Mouse (Mus musculus) hindbrain, embryonic 14.5 days (tissue): ENCODE results near the gene Zfp444. TPM values are rescaled to one million over a fixed set of nuclear protein-coding genes. Genes with fewer than 3 reads are reported as not detected.
A peak's percentile ranks its signal among the peaks of the same experiment; 100 is the strongest.

ENCODE experiments used
- ATAC-seq: fragments of 200-750 bp; cut with Nextera tagmentation; 2 replicates; pipeline ENCODE4 v1.8.0; 2017; ENCODE audit warnings: moderate number of reproducible peaks, mild to moderate bottlenecking, moderate TSS enrichment, moderate library complexity; ENCODE audit not compliant: low FRiP score
- DNase-seq: peaks from one replicate; pipeline ENCODE4 v3.0.0-alpha.2; 2015; ENCODE audit warnings: low spot score
- H3K27ac ChIP-seq: fragments of 300-500 bp; sonication (generic); 2 replicates; pipeline ENCODE4 v1.5.1; 2014; ENCODE audit warnings: mild to moderate bottlenecking, moderate library complexity
- H3K27me3 ChIP-seq: fragments of 300-500 bp; sonication (generic); 2 replicates; pipeline ENCODE4 v1.6.1; 2014; ENCODE audit warnings: mild to moderate bottlenecking, low read length, mixed read lengths; ENCODE audit not compliant: control insufficient read depth, insufficient read depth
- H3K36me3 ChIP-seq: fragments of 300-500 bp; sonication (generic); replicated peaks from 2 replicates; pipeline ENCODE4 v1.6.1; 2014; ENCODE audit not compliant: control insufficient read depth, insufficient read depth
- H3K4me1 ChIP-seq: fragments of 300-500 bp; sonication (generic); replicated peaks from 2 replicates; pipeline ENCODE4 v1.6.1; 2014; ENCODE audit warnings: antibody characterized with exemption, low read length, mixed read lengths; ENCODE audit not compliant: control insufficient read depth, insufficient read depth
- H3K4me2 ChIP-seq: fragments of 300-500 bp; sonication (generic); replicated peaks from 2 replicates; pipeline ENCODE4 v1.6.1; 2014; ENCODE audit warnings: mild to moderate bottlenecking, moderate library complexity
- H3K4me3 ChIP-seq: fragments of 300-500 bp; sonication (generic); replicated peaks from 2 replicates; pipeline ENCODE4 v1.5.1; 2014; ENCODE audit warnings: mild to moderate bottlenecking, low read length
- H3K9ac ChIP-seq: fragments of 300-500 bp; sonication (generic); 2 replicates; pipeline ENCODE4 v1.6.1; 2014
- H3K9me3 ChIP-seq: fragments of 300-500 bp; sonication (generic); 2 replicates; pipeline ENCODE4 v1.6.1; 2016; ENCODE audit warnings: low read length; ENCODE audit not compliant: control insufficient read depth
- WGBS: fragments of 180-500 bp; shearing (Covaris S2); extraction: QIAGEN DNeasy Blood & Tissue Kit; methylation state at CpG from one replicate; pipeline ENCODE4 v1.1.7; 2014; 5-methylcytosine and 5-hydroxymethylcytosine counted together
- polyA plus RNA-seq: library from polyadenylated mRNA; unstranded; fragments of >200 nt; fragmentation: Nextera tagmentation; extraction: Ambion mirVana; gene quantifications from 2 replicates; pipeline ENCODE4 v1.2.1, GENCODE M21; 2014

Zfp444 gene
- polyA plus RNA-seq, 1 experiment from 2014 or later, result 74.7 TPM

DNA sequence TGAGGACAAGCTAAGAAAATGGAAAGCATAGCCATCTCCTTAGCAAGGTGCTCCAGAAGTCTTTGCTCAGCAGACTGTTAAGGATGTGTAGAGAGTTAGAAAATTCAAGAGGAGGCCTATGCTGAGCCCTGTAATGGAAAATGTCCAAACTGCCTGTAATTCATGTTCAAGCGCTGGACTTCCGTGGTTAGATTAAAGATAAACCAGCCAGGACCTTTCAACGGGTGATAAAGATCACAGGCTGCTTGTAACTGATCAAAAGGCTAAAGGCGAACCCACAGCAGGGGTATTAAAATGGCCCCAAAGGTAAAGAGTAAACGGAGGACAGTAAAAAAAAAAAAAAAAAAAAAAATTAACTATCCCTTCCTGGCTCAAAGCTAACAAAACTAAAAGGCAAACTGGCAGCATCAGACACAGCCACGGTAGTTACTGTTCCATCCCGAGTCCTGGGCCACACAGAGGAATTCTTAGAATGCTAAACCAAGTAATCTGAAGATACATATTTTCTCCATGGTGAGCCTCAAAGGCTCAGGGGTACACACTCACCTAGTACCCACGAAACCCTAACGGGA, 15.0 kb upstream of the Zfp444 start:
- Histone ChIP-seq H3K4me3 (peak overlapping the region; percentile 90), H3K9me3 (no peaks in the 10 kb centered on the region), H3K36me3 (no peaks in the 10 kb centered on the region), H3K4me2 (peak overlapping the region; percentile 93), H3K4me1 (peaks cover 18% of the 10 kb centered on the region), H3K27ac (0 out of 2 replicates have a peak overlapping the region, but pooled peaks have one; percentile 96), H3K27me3 (no peaks in the 10 kb centered on the region), H3K9ac (peak overlapping the region; percentile 90)
- ATAC-seq (no peak), DNase-seq (no peak)
- 76% methylated on average over 9 of the region's 9 CpGs for WGBS

DNA sequence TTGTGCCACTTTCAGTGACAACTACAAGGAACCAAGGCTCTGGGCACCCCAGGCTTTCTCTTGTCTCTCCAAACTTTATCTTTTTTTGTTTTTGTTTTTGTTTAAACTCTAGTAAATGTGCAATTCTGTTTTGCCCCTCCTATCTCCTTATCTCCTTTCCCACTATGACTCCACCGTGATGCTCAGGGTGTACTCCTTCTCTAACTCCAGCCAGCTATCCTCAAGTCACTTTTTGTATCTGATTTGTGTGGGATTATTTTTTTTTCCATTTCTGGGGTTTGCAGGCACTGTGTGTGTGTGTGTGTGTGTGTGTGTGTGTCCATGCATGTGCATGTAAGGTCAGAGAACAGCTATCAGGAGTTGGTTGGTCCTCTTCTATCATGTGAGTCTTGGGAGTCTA, 14.5 kb upstream of the Zfp444 start:
- H3K27ac ChIP-seq, result no peak overlapping the region
- H3K9ac ChIP-seq, result no peak overlapping the region
- no peaks in the 10 kb centered on the region for H3K36me3 ChIP-seq
- DNase-seq (no peak), ATAC-seq (no peak)
- H3K4me1 ChIP-seq, result peaks cover 18% of the 10 kb centered on the region
- no peak overlapping the region for H3K4me2 ChIP-seq
- 79% methylated on average over 1 of the region's 1 CpGs for WGBS
- H3K27me3 ChIP-seq, result no peaks in the 10 kb centered on the region
- H3K9me3 ChIP-seq, result no peaks in the 10 kb centered on the region
- H3K4me3 ChIP-seq, result no peak overlapping the region

DNA sequence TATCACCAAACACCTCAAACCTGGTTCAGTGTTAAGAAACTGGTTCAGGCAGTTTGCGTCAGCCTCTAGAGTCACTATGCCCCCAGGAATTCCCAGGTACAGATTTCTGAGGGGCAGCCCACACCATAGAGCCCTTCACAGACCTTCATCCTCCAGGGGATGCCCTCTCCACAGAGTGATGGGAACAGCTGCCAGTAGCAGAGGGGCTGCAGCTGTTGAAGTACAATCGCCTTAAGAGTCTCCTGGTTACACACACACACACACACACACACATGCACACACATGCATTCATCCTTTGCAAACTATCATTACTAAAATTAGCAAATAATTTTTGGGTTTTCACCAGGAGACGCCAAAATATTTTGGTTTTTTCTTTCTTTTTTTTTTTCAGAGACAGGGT, 12.4 kb upstream of the Zfp444 start:
- H3K4me3 ChIP-seq, result no peak overlapping the region
- H3K27ac ChIP-seq, result no peak overlapping the region
- no peak overlapping the region for H3K9ac ChIP-seq
- no peaks in the 10 kb centered on the region for H3K36me3 ChIP-seq
- no peaks in the 10 kb centered on the region for H3K27me3 ChIP-seq
- peaks cover 9% of the 10 kb centered on the region for H3K4me1 ChIP-seq
- no peak for DNase-seq
- 90% methylated on average over 3 of the region's 3 CpGs for WGBS
- ATAC-seq, result no peak
- no peaks in the 10 kb centered on the region for H3K9me3 ChIP-seq
- no peak overlapping the region for H3K4me2 ChIP-seq

DNA sequence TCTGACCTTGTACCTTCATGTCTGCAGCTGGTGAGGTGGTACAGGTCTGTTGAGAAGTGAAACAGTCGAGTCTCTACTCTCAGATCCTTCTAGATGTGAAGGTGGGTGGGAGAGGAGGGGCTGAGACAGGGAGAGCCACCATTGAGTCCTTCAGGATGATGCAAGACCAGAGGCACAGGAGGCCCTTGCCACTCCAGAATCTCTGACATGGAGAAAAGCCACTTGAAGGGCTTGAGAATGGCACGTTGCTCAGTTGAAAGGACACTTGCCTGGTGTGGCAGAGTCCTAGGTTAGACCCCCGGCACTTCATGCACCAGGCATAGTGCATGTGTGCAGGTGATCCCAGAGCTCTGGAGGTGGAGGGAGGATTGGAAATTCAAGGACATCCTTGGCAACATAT, 10.5 kb upstream of the Zfp444 start:
- 67% methylated on average over 3 of the region's 3 CpGs for WGBS
- no peak for DNase-seq

DNA sequence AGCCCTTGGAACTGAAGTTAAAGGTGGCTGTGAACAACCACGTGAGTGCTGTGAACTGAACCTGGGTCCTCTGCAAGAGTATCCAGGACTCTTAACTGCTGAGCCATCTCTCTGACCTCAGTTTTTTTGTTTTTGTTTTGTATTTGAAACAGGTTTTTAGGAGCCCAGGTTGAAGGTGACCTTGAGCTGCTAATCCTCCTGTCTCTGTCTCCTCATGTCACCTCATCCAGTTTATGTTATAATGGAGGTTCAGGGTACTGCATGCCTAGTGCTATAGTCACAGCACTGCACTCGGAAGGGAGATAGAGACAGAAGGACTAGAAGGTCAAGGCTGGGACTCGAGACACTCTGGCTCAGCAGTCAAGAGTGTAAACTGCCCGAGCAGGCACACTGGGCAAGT, 9.9 kb upstream of the Zfp444 start:
- H3K9ac ChIP-seq, result no peak overlapping the region
- H3K36me3 ChIP-seq, result no peaks in the 10 kb centered on the region
- 74% methylated on average over 4 of the region's 4 CpGs for WGBS
- H3K27ac ChIP-seq, result no peak overlapping the region
- no peak overlapping the region for H3K4me3 ChIP-seq
- DNase-seq, result no peak
- no peak for ATAC-seq
- no peaks in the 10 kb centered on the region for H3K9me3 ChIP-seq
- no peaks in the 10 kb centered on the region for H3K4me1 ChIP-seq
- no peak overlapping the region for H3K4me2 ChIP-seq
- H3K27me3 ChIP-seq, result no peaks in the 10 kb centered on the region

More for the DNA sequence above, 10.5 kb upstream of the Zfp444 start:
- no peak for ATAC-seq
- Histone ChIP-seq H3K4me3 (no peak overlapping the region), H3K4me1 (peaks cover 4% of the 10 kb centered on the region; the same call in 1 of the 2 replicates), H3K9ac (no peak overlapping the region), H3K27ac (no peak overlapping the region), H3K9me3 (no peaks in the 10 kb centered on the region), H3K4me2 (no peak overlapping the region), H3K36me3 (no peaks in the 10 kb centered on the region), H3K27me3 (no peaks in the 10 kb centered on the region)

DNA sequence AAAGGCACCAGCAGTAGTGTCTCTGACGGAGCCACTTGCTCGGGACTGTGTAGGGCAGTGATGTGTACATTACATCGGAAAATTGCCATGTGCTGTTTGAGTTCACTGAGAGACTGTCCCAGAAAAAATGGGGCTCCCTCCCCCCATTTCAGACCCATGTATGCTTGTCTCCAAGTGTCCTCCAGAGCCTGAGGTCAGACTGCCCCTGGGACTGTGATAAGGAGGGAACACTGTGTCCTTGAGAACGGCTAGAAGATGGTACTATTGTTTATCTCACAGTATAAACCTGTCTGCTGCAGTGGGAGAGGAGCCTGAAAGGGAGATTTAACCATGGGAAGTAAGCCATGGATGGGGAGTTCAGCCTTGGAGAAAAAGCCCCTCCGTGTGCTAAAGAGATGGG, 7.4 kb upstream of the Zfp444 start:
- 77% methylated on average over 5 of the region's 5 CpGs for WGBS
- Histone ChIP-seq H3K9me3 (no peaks in the 10 kb centered on the region), H3K9ac (no peak overlapping the region), H3K4me1 (no peaks in the 10 kb centered on the region), H3K27ac (no peak overlapping the region), H3K27me3 (no peaks in the 10 kb centered on the region), H3K4me3 (no peak overlapping the region), H3K36me3 (no peaks in the 10 kb centered on the region), H3K4me2 (no peak overlapping the region)
- ATAC-seq (no peak), DNase-seq (no peak)

DNA sequence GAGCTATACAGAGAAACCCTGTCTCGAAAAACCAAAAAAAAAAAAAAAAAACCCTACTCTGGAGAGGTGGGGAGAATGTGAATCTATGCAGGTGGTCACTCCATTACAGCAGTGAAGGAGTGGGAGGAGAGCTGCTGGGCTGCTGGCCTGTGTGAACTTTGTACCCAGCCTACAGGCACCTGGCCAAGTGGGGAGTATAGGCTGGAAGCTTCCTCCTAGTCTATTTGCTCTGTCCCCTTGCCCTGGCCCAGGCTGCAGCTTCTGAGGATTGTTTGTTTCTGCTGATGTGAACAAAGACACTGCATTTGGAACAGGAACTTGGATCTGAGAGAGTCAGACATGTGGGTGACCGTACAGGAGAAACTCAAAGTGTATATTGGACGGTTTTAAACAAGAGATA, 2.6 kb upstream of the Zfp444 start:
- no peaks in the 10 kb centered on the region for H3K36me3 ChIP-seq
- no peaks in the 10 kb centered on the region for H3K9me3 ChIP-seq
- no peak overlapping the region for H3K4me3 ChIP-seq
- no peak overlapping the region for H3K4me2 ChIP-seq
- H3K27me3 ChIP-seq, result no peaks in the 10 kb centered on the region
- no peak for ATAC-seq
- no peak overlapping the region for H3K9ac ChIP-seq
- DNase-seq, result no peak
- 75% methylated on average over 3 of the region's 3 CpGs for WGBS
- no peak overlapping the region for H3K27ac ChIP-seq
- 0 out of 2 replicates have a peak, but pooled peaks cover 11% of the 10 kb centered on the region for H3K4me1 ChIP-seq

DNA sequence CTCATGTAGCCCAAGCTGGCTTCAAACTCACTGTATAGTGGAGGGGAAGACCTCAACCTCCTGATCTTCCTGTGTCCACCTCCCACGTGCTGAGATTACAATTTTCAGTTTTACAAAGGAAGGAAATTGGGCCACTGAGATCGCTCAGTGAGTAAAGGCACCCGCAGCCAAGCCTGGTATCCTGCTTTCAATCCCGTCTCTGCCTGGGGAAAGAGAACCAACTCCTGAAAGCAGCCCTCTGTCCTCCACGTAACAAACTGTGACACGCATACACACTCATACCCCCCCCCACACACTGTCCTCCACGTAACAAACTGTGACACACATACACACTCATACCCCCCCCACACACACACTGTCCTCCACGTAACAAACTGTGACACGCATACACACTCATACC, 1.6 kb upstream of the Zfp444 start:
- Histone ChIP-seq H3K27ac (no peak overlapping the region), H3K9me3 (no peaks in the 10 kb centered on the region), H3K4me2 (no peak overlapping the region), H3K4me1 (0 out of 2 replicates have a peak, but pooled peaks cover 11% of the 10 kb centered on the region), H3K27me3 (no peaks in the 10 kb centered on the region), H3K9ac (no peak overlapping the region), H3K36me3 (peaks cover 5% of the 10 kb centered on the region; the same call in 1 of the 2 replicates), H3K4me3 (no peak overlapping the region)
- ATAC-seq, result no peak
- no peak for DNase-seq
- 86% methylated on average over 9 of the region's 9 CpGs for WGBS

DNA sequence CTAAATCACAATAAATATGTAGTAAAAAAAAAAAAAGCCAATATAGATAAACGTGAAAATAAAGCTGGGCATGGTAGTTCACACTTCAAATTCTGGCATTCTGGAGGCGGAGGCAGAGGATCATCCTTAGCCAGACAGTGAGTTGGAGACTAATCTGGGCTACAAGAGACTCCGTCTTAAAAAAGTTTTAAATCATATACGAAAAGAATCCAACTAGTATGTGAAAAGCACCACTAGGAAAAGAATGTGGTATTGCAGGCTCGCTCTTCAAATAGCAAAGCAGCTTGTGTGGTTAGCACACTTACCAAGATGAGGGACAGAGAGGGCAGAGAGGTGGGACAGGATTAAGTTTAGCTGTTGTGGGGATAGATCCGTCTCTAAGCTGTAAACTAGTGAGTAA, 1.2 kb upstream of the Zfp444 start:
- no peaks in the 10 kb centered on the region for H3K9me3 ChIP-seq
- H3K36me3 ChIP-seq, result peaks cover 10% of the 10 kb centered on the region; the same call in 1 of the 2 replicates
- H3K4me2 ChIP-seq, result peak overlapping the region; percentile 68
- DNase-seq (no peak), ATAC-seq (no peak)
- peak overlapping the region; percentile 52 for H3K9ac ChIP-seq
- H3K27ac ChIP-seq, result peak overlapping the region; percentile 82
- H3K4me1 ChIP-seq, result 0 out of 2 replicates have a peak, but pooled peaks cover 11% of the 10 kb centered on the region
- 58% methylated on average over 6 of the region's 6 CpGs for WGBS
- no peaks in the 10 kb centered on the region for H3K27me3 ChIP-seq
- 0 out of 2 replicates have a peak overlapping the region, but pooled peaks have one; percentile 67 for H3K4me3 ChIP-seq
